Mouse (Mus musculus): ENCODE measurements around the gene Fam160a1. TPM values are rescaled to one million over a fixed set of nuclear protein-coding genes. Genes with fewer than 3 reads are reported as not detected.

The Fam160a1 gene
- polyA plus RNA-seq, 1 experiment from 2014 or later, result 4.6 TPM

GRCm38 (mm10) chr3:85641751-85642150 is 175.3 kb downstream of the Fam160a1 start:
- Histone ChIP-seq H3K4me2 (no peak overlapping the region), H3K4me3 (replicated peaks) (no peak overlapping the region), H3K4me1 (no peaks in the 10 kb centered on the region), H3K27ac (no peak overlapping the region), H3K9me3 (no peaks in the 10 kb centered on the region), H3K27me3 (replicated peaks) (no peaks in the 10 kb centered on the region), H3K9ac (no peak overlapping the region), H3K36me3 (no peaks in the 10 kb centered on the region)
- 78% methylated on average over 3 of the region's 3 CpGs for WGBS
- ATAC-seq (ENCODE audit: insufficient read depth, low FRiP score, low read depth), result no peak

DNA sequence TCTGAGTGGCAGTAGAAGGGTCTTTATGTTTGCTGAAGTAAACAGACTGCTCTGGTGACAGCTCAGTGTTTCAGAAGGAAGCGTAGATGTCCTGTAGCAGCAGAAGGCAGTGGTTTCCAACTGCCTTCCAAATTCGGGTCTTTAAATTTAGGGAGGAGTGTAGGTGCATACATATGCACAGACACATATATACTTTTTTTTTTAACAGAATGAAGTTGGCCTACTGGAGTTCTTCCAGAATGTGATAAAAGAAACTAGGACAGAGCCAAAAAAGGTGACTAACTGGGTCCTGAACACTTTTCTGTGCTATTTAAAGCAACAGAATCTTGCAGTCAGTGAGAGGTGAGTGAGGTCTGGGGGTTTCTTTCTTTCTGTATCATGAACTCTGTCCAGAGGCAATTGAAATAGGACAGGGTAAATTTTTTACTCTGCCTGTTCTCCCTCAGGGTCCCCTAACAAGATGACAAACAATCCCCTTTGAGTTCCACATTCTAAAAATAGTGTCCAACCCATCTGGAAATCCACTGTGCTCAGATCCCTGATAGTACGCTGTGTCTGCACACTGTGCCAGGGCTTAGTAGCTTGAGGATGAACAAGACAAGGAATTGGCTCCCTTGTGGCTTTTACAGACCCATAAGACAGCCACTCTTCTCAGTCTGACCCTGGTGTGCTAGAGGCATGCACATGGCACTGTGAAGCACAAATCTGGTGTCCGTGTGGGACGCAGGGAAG is 180.2 kb downstream of the Fam160a1 start:
- WGBS, result 87% methylated on average over 5 of the region's 5 CpGs
- no peak overlapping the region for H3K27ac ChIP-seq

GRCm38 (mm10) chr3:85635591-85635990 is 181.5 kb downstream of the Fam160a1 start:
- Histone ChIP-seq H3K4me1 (no peaks in the 10 kb centered on the region), H3K27me3 (replicated peaks) (no peaks in the 10 kb centered on the region), H3K36me3 (no peaks in the 10 kb centered on the region), H3K27ac (no peak overlapping the region), H3K4me3 (replicated peaks) (no peak overlapping the region), H3K9ac (no peak overlapping the region), H3K4me2 (no peak overlapping the region), H3K9me3 (no peaks in the 10 kb centered on the region)
- WGBS, result 73% methylated on average over 2 of the region's 2 CpGs
- no peak for ATAC-seq (ENCODE audit: insufficient read depth, low FRiP score, low read depth)

More for the DNA sequence above, 180.2 kb downstream of the Fam160a1 start:
- Histone ChIP-seq H3K9me3 (no peaks in the 10 kb centered on the region), H3K36me3 (no peaks in the 10 kb centered on the region), H3K9ac (no peak overlapping the region), H3K4me1 (no peaks in the 10 kb centered on the region), H3K27me3 (replicated peaks) (no peaks in the 10 kb centered on the region), H3K4me2 (no peak overlapping the region), H3K4me3 (replicated peaks) (no peak overlapping the region)
- ATAC-seq (ENCODE audit: insufficient read depth, low FRiP score, low read depth), result no peak

- 48% methylated on average over 2 of the region's 2 CpGs for WGBS
- ATAC-seq (ENCODE audit: insufficient read depth, low FRiP score, low read depth), result no peak
- Histone ChIP-seq H3K4me3 (replicated peaks) (no peak overlapping the region), H3K27ac (no peak overlapping the region), H3K9me3 (no peaks in the 10 kb centered on the region), H3K36me3 (no peaks in the 10 kb centered on the region), H3K9ac (no peak overlapping the region), H3K4me2 (no peak overlapping the region), H3K4me1 (no peaks in the 10 kb centered on the region), H3K27me3 (replicated peaks) (no peaks in the 10 kb centered on the region)
Observed at GRCm38 (mm10) chr3:85635126-85635419, 182.0 kb downstream of the Fam160a1 start.

- no peaks in the 10 kb centered on the region for H3K36me3 ChIP-seq
- no peak overlapping the region for H3K27ac ChIP-seq
- no peaks in the 10 kb centered on the region for H3K27me3 ChIP-seq (replicated peaks)
- WGBS, result 70% methylated on average over 8 of the region's 8 CpGs
- no peaks in the 10 kb centered on the region for H3K9me3 ChIP-seq
- no peak overlapping the region for H3K9ac ChIP-seq
- no peak overlapping the region for H3K4me3 ChIP-seq (replicated peaks)
- no peaks in the 10 kb centered on the region for H3K4me1 ChIP-seq
- H3K4me2 ChIP-seq, result no peak overlapping the region
- ATAC-seq (ENCODE audit: insufficient read depth, low FRiP score, low read depth), result no peak
Observed at GRCm38 (mm10) chr3:85634389-85635125, 182.5 kb downstream of the Fam160a1 start.

GRCm38 (mm10) chr3:85633733-85634132 is 183.4 kb downstream of the Fam160a1 start:
- no peaks in the 10 kb centered on the region for H3K4me1 ChIP-seq
- no peak overlapping the region for H3K4me2 ChIP-seq
- H3K36me3 ChIP-seq, result no peaks in the 10 kb centered on the region
- ATAC-seq (ENCODE audit: insufficient read depth, low FRiP score, low read depth), result no peak
- H3K27ac ChIP-seq, result no peak overlapping the region
- no peaks in the 10 kb centered on the region for H3K27me3 ChIP-seq (replicated peaks)
- H3K9me3 ChIP-seq, result no peaks in the 10 kb centered on the region
- no peak overlapping the region for H3K4me3 ChIP-seq (replicated peaks)
- WGBS, result 79% methylated on average over 2 of the region's 2 CpGs
- H3K9ac ChIP-seq, result no peak overlapping the region

GRCm38 (mm10) chr3:85629895-85630510 is 187.1 kb downstream of the Fam160a1 start:
- Histone ChIP-seq H3K27ac (no peak overlapping the region), H3K4me1 (no peaks in the 10 kb centered on the region), H3K9ac (no peak overlapping the region), H3K27me3 (replicated peaks) (no peaks in the 10 kb centered on the region), H3K9me3 (no peaks in the 10 kb centered on the region), H3K4me3 (replicated peaks) (no peak overlapping the region), H3K36me3 (no peaks in the 10 kb centered on the region), H3K4me2 (no peak overlapping the region)
- 89% methylated on average over 4 of the region's 4 CpGs for WGBS
- 0 out of 2 replicates have a peak, but pooled peaks have one; percentile 22 for ATAC-seq (ENCODE audit: insufficient read depth, low FRiP score, low read depth)

- no peak for ATAC-seq (ENCODE audit: insufficient read depth, low FRiP score, low read depth)
Observed at GRCm38 (mm10) chr3:85619751-85620150, 197.3 kb downstream of the Fam160a1 start.

DNA sequence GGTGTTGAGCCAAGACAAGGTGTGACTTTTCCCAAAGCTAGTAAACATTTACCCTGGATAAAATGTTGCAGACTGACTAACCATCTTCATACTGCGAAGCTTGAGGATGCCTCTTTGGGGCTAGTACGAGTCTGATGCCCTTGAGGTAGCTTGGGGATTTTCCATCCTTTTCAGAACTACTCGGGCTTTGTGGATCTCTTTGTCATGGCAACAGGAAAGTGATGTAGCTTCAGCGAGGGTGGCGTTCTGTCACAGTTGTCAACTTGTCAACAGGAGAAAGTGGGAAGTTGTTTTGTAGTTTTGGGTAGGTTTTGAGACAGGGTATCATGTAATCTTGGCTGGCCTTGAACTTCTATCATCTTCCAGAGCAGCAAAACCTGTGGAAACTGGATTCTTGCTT is 197.7 kb downstream of the Fam160a1 start:
- Histone ChIP-seq H3K9ac (no peak overlapping the region), H3K9me3 (no peaks in the 10 kb centered on the region), H3K36me3 (no peaks in the 10 kb centered on the region), H3K4me3 (replicated peaks) (no peak overlapping the region), H3K27ac (no peak overlapping the region), H3K4me1 (no peaks in the 10 kb centered on the region), H3K27me3 (replicated peaks) (no peaks in the 10 kb centered on the region), H3K4me2 (no peak overlapping the region)
- WGBS, result 92% methylated on average over 5 of the region's 5 CpGs
- no peak for ATAC-seq (ENCODE audit: insufficient read depth, low FRiP score, low read depth)

More at GRCm38 (mm10) chr3:85619751-85620150, 197.3 kb downstream of the Fam160a1 start:
- H3K9me3 ChIP-seq, result no peaks in the 10 kb centered on the region
- H3K4me3 ChIP-seq (replicated peaks), result no peak overlapping the region
- no peak overlapping the region for H3K4me2 ChIP-seq
- H3K36me3 ChIP-seq, result no peaks in the 10 kb centered on the region
- 94% methylated on average over 1 of the region's 1 CpGs for WGBS
- H3K27ac ChIP-seq, result no peak overlapping the region
- H3K27me3 ChIP-seq (replicated peaks), result no peaks in the 10 kb centered on the region
- H3K4me1 ChIP-seq, result no peaks in the 10 kb centered on the region
- H3K9ac ChIP-seq, result no peak overlapping the region

- H3K4me2 ChIP-seq, result no peak overlapping the region
- H3K9ac ChIP-seq, result no peak overlapping the region
- no peaks in the 10 kb centered on the region for H3K4me1 ChIP-seq
- no peak for ATAC-seq (ENCODE audit: insufficient read depth, low FRiP score, low read depth)
- WGBS, result 79% methylated on average over 6 of the region's 6 CpGs
- H3K27ac ChIP-seq, result no peak overlapping the region
- H3K27me3 ChIP-seq (replicated peaks), result no peaks in the 10 kb centered on the region
- no peaks in the 10 kb centered on the region for H3K9me3 ChIP-seq
- no peaks in the 10 kb centered on the region for H3K36me3 ChIP-seq
- no peak overlapping the region for H3K4me3 ChIP-seq (replicated peaks)
Observed at GRCm38 (mm10) chr3:85618885-85619284, 198.2 kb downstream of the Fam160a1 start.

- WGBS, result 76% methylated on average over 1 of the region's 1 CpGs
- H3K36me3 ChIP-seq, result no peaks in the 10 kb centered on the region
- no peak overlapping the region for H3K9ac ChIP-seq
- H3K9me3 ChIP-seq, result no peaks in the 10 kb centered on the region
- ATAC-seq (ENCODE audit: insufficient read depth, low FRiP score, low read depth), result no peak
- H3K4me1 ChIP-seq, result no peaks in the 10 kb centered on the region
- H3K4me2 ChIP-seq, result no peak overlapping the region
- H3K4me3 ChIP-seq (replicated peaks), result no peak overlapping the region
- H3K27me3 ChIP-seq (replicated peaks), result no peaks in the 10 kb centered on the region
- no peak overlapping the region for H3K27ac ChIP-seq
Observed at GRCm38 (mm10) chr3:85616389-85616788, 200.7 kb downstream of the Fam160a1 start.
